Mouse (Mus musculus) CH12.LX (cell line): Measurements from ENCODE around the gene Greb1.

Source experiments
- CTCF ChIP-seq, 2 experiments: IDR thresholded peaks in 1 of 2; conservative IDR thresholded peaks in 1 of 2; 2 replicates each; pipeline ENCODE4 v1.5.1; 2011 to 2012; ENCODE audit warnings: low read depth in 2 of 2, low read length in 2 of 2, improper control_type of control experiment in 1 of 2, inconsistent platforms in 1 of 2, mild to moderate bottlenecking in 1 of 2, moderate library complexity in 1 of 2
- JUND ChIP-seq: conservative IDR thresholded peaks from 2 replicates; pipeline ENCODE4 v1.6.1; 2011; ENCODE audit warnings: low read depth, low read length, improper control_type of control experiment
- MXI1 ChIP-seq: IDR thresholded peaks from 2 replicates; pipeline ENCODE4 v1.6.1; 2011; ENCODE audit warnings: mild to moderate bottlenecking, low read depth, low read length, improper control_type of control experiment

DNA sequence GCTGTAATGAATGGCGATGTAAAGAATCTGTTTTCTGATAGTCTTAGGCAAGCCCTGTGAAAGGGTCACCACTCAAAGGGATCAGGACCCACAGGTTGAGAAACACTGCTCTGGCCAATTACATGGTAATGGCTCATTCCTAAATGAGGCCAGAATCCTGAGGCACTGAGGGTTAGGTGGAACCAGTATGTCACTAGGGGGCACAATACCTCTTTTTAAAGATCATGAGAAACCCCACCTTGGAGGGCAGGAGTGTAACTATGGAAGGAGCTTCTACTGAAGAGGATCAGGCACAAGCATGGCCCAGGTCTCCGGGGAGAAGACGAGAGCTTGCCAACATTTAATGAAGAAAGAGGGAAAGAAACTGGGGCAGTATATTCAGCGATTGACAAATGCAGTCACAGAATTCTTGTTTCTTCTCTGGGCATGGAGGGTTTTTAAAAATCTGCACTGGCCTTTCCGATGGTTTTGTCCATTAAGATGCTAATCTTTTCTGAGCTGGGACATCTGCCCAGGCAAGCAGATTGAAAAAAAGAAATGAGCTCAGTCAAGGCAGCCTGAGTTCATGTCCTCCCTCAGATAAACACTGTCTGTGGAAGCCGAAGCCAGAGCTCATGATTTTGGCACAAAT lies 137.6 kb downstream of the Greb1 start:
- TF ChIP-seq JUND (no peak), CTCF (conservative IDR thresholded peaks at IDR 0.05 in 1 of 2, IDR thresholded peaks at IDR 0.05 in 1 of 2; ENCODE audit: low read depth in 2 of 2, low read length in 2 of 2) (peak in 1 of 2 experiments; percentile 46; a peak in 2 of 4 replicates), MXI1 (no peak)
